In genomic region chr4:66403116-66403707, GRCm38 (mm10) we compare ENCODE assay signal across 10 mouse cellular contexts. TPM values are rescaled to one million over a fixed set of nuclear protein-coding genes. Genes with fewer than 3 reads are reported as not detected.
DNase-seq lines count a peak whose midpoint lies in the region; ATAC-seq and TF ChIP-seq lines count a peak whose summit lies in the region.
"Had no signal": no experiment of that assay in that cellular context is flagged by ENCODE, and none has a peak within 500 bp of the region (broad histone marks: within the 10 kb centered on the region; RNA-seq: fewer than 3 reads in every experiment).

No protein-coding gene starts in this region.

- intact Hi-C loops in gastrocnemius, adult 2 months (cut with DNase I): no loop called here

- DNase-seq in gastrocnemius, adult 2 months: no peak
- no peak for DNase-seq in gastrocnemius, postnatal 25 days
- peak; percentile 48 for DNase-seq in ES-CJ7 (ENCODE audit: low read depth, low spot score)
- DNase-seq in c-Kit-positive CD71-positive TER-119-positive erythroid progenitor cells, embryonic 14.5 days (ENCODE audit: low spot score): no peak

- ATAC-seq in forebrain, embryonic 16.5 days: peak; percentile 9; the same call in 1 of the 2 replicates
- ATAC-seq in liver, embryonic 15.5 days (ENCODE audit: insufficient read depth): no peak
- ATAC-seq in erythroid progenitor cell, adult 5-6 weeks (replicated peaks; ENCODE audit: low FRiP score, poor library complexity, severe bottlenecking): no peak
- ATAC-seq in erythroblast, adult 5-6 weeks (replicated peaks; ENCODE audit: low FRiP score, poor library complexity, severe bottlenecking): no peak

- H3K27me3 ChIP-seq in forebrain, embryonic 16.5 days (replicated peaks; ENCODE audit: control insufficient read depth, insufficient read depth, low read length): peaks cover 4% of the 10 kb centered on the region; the same call in 1 of the 2 replicates
- peaks cover 47% of the 10 kb centered on the region for H3K27me3 ChIP-seq in liver, embryonic 15.5 days

- H3K36me3 ChIP-seq in forebrain, embryonic 16.5 days (ENCODE audit: control insufficient read depth, insufficient read depth): no peaks in the 10 kb centered on the region
- no peaks in the 10 kb centered on the region for H3K36me3 ChIP-seq in liver, embryonic 15.5 days (replicated peaks)

- no peak for TF ChIP-seq CTCF in gastrocnemius, adult 2 months (IDR thresholded peaks at IDR 0.05)

- under 1% methylated on average over 22 of the region's 22 CpGs for WGBS in forebrain, embryonic 16.5 days
- WGBS in liver, embryonic 15.5 days (ENCODE audit: insufficient replicate concordance): under 1% methylated on average over 22 of the region's 22 CpGs

- peaks cover 29% of the 10 kb centered on the region for H3K4me1 ChIP-seq in forebrain, embryonic 16.5 days (replicated peaks; ENCODE audit: control insufficient read depth, insufficient read depth, low read length)
- H3K4me1 ChIP-seq in liver, embryonic 15.5 days (replicated peaks): 0 out of 2 replicates have a peak, but pooled peaks cover 3% of the 10 kb centered on the region

- H3K4me3 ChIP-seq in gastrocnemius, adult 2 months: peak overlapping the region; percentile 72
- peak overlapping the region; percentile 81 for H3K4me3 ChIP-seq in forebrain, embryonic 16.5 days (replicated peaks; ENCODE audit: low read length)
- H3K4me3 ChIP-seq in liver, embryonic 15.5 days (replicated peaks): peak overlapping the region; percentile 45
- H3K4me3 ChIP-seq: erythroblast, embryonic 14.5 days had no signal

- peak overlapping the region; percentile 97 for H3K4me2 ChIP-seq in forebrain, embryonic 16.5 days (ENCODE audit: low read length)
- peak overlapping the region; percentile 59 for H3K4me2 ChIP-seq in liver, embryonic 15.5 days

- peak overlapping the region; percentile 86 for H3K9ac ChIP-seq in forebrain, embryonic 16.5 days (replicated peaks; ENCODE audit: low read depth, low read length)
- no peak overlapping the region for H3K9ac ChIP-seq in liver, embryonic 15.5 days

- no peaks in the 10 kb centered on the region for H3K9me3 ChIP-seq in forebrain, embryonic 16.5 days (ENCODE audit: control insufficient read depth, low read length)
- no peaks in the 10 kb centered on the region for H3K9me3 ChIP-seq in liver, embryonic 15.5 days (replicated peaks)

- no peak overlapping the region for H3K27ac ChIP-seq in gastrocnemius, adult 2 months
- no peak overlapping the region for H3K27ac ChIP-seq in forebrain, embryonic 16.5 days (ENCODE audit: low read length)
- no peak overlapping the region for H3K27ac ChIP-seq in liver, embryonic 15.5 days (replicated peaks)

RNA-seq across cellular contexts. Expression of gene Astn2, which starts 1.2 kb away (rescaled TPM):
- total RNA-seq in gastrocnemius, adult 2 months (2021): 1 to 10 TPM in 1 of 2 experiments, under 1 TPM in 1; 0.61 to 1.0 TPM
- under 1 TPM; 0.24 to 0.97 TPM for total RNA-seq in gastrocnemius, postnatal 25 days (2021)
- 0.65 and 1.5 TPM in 2 replicates for polyA plus RNA-seq in forebrain, embryonic 16.5 days (2015; fragmentation: Nextera tagmentation; extraction: Ambion mirVana)
- 0.01 and 0.03 TPM in 2 replicates for polyA plus RNA-seq in liver, embryonic 15.5 days (2015; fragmentation: Nextera tagmentation; extraction: Ambion mirVana)
- total RNA-seq in erythroid progenitor cell, adult 5-6 weeks (2015; ENCODE audit: low replicate concordance): not detected in 2 replicates
- total RNA-seq in erythroid progenitor cell, adult 5-6 weeks (2017; ENCODE audit: low replicate concordance): 0.26 TPM in 1 of 2 replicates, not detected in the other
- total RNA-seq in erythroblast, adult 5-6 weeks (2015; ENCODE audit: low replicate concordance): not detected in 2 replicates
- not detected in 2 replicates for total RNA-seq in erythroblast, adult 5-6 weeks (2017; ENCODE audit: low replicate concordance)
- polyA plus RNA-seq: C2C12; erythroblast, embryonic 14.5 days had no signal
